Mouse (Mus musculus) lung, postnatal 0 days (tissue): ENCODE measurements around the gene Gm5105. TPM values are rescaled to one million over a fixed set of nuclear protein-coding genes. Genes with fewer than 3 reads are reported as not detected.

Experiments
- ATAC-seq: fragments of 200-750 bp; cut with Nextera tagmentation; 2 replicates; pipeline ENCODE4 v1.8.0; 2017; ENCODE audit warnings: moderate library complexity
- DNase-seq: peaks from one replicate; pipeline ENCODE4 v3.0.0-alpha.2; 2016; ENCODE audit warnings: low spot score
- H3K27ac ChIP-seq: fragments of 300-500 bp; sonication (generic); 2 replicates; pipeline ENCODE4 v1.5.1; 2014; ENCODE audit warnings: antibody characterized with exemption, mild to moderate bottlenecking, low read length, mixed read lengths
- H3K27me3 ChIP-seq: fragments of 300-500 bp; sonication (generic); replicated peaks from 2 replicates; pipeline ENCODE4 v1.6.1; 2014; ENCODE audit warnings: low read length, mixed read lengths; ENCODE audit not compliant: insufficient read depth
- H3K36me3 ChIP-seq: fragments of 300-500 bp; sonication (generic); 2 replicates; pipeline ENCODE4 v1.6.1; 2014; ENCODE audit warnings: low read length, mixed read lengths; ENCODE audit not compliant: insufficient read depth
- H3K4me1 ChIP-seq: fragments of 300-500 bp; sonication (generic); 2 replicates; pipeline ENCODE4 v1.6.1; 2014; ENCODE audit warnings: antibody characterized with exemption, low read depth, low read length, mixed read lengths; ENCODE audit not compliant: insufficient read depth
- H3K4me2 ChIP-seq: fragments of 300-500 bp; sonication (generic); replicated peaks from 2 replicates; pipeline ENCODE4 v1.6.1; 2014; ENCODE audit warnings: low read depth, mild to moderate bottlenecking, low read length, moderate library complexity, mixed read lengths
- H3K4me3 ChIP-seq: fragments of 300-500 bp; sonication (generic); 2 replicates; pipeline ENCODE4 v1.5.1; 2014; ENCODE audit warnings: low read depth, low read length
- H3K9ac ChIP-seq: fragments of 300-500 bp; sonication (generic); replicated peaks from 2 replicates; pipeline ENCODE4 v1.6.1; 2014; ENCODE audit warnings: low read depth, mild to moderate bottlenecking
- H3K9me3 ChIP-seq: fragments of 300-500 bp; sonication (generic); 2 replicates; pipeline ENCODE4 v1.6.1; 2016; ENCODE audit warnings: low read length, mixed read lengths
- CTCF ChIP-seq: IDR thresholded peaks from 2 replicates; pipeline ENCODE4 v1.5.1; 2016; ENCODE audit warnings: antibody characterized with exemption, mild to moderate bottlenecking
- EP300 ChIP-seq: IDR thresholded peaks from 2 replicates; pipeline ENCODE4 v1.6.1; 2016; ENCODE audit warnings: antibody characterized with exemption, mild to moderate bottlenecking, control low read depth
- WGBS: fragments of 180-500 bp; shearing (Covaris S2); extraction: QIAGEN DNeasy Blood & Tissue Kit; methylation state at CpG from one replicate; pipeline ENCODE4 v1.1.7; 2014; 5-methylcytosine and 5-hydroxymethylcytosine counted together
- polyA plus RNA-seq: library from polyadenylated mRNA; unstranded; fragments of >200 nt; fragmentation: Nextera tagmentation; extraction: Ambion mirVana; gene quantifications from 2 replicates; pipeline ENCODE4 v1.2.1, GENCODE M21; 2015

Gene Gm5105
- polyA plus RNA-seq, 1 experiment from 2014 or later, result 0.07 TPM

DNA sequence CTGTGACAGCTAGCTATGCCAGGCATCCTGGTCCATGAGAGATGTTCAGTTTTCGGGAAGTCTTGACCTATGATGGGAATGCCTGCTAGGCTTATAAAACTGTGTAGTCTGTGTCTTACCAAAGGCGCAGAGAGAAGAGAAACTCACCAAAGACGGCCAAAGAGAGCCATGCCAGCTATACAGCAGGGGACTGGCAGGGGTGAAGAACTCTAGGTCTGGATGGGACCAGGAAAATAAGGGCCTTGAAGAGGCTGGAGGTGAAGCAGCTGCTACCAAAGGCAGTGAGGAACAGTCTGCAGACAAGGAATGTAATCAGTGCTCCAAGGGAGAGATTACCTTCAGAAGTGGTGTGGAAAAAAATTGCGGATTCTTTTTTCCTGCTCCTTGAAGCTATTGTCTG, 16.7 kb upstream of the Gm5105 start:
- 83% methylated on average over 4 of the region's 4 CpGs for WGBS
- no peaks in the 10 kb centered on the region for H3K36me3 ChIP-seq
- no peak overlapping the region for H3K27ac ChIP-seq
- no peak for ATAC-seq
- no peak overlapping the region for H3K4me2 ChIP-seq
- H3K9ac ChIP-seq, result no peak overlapping the region
- H3K9me3 ChIP-seq, result no peaks in the 10 kb centered on the region
- no peak overlapping the region for H3K4me3 ChIP-seq
- DNase-seq, result no peak
- no peaks in the 10 kb centered on the region for H3K27me3 ChIP-seq
- TF ChIP-seq CTCF (no peak), EP300 (no peak)
- no peaks in the 10 kb centered on the region for H3K4me1 ChIP-seq

DNA sequence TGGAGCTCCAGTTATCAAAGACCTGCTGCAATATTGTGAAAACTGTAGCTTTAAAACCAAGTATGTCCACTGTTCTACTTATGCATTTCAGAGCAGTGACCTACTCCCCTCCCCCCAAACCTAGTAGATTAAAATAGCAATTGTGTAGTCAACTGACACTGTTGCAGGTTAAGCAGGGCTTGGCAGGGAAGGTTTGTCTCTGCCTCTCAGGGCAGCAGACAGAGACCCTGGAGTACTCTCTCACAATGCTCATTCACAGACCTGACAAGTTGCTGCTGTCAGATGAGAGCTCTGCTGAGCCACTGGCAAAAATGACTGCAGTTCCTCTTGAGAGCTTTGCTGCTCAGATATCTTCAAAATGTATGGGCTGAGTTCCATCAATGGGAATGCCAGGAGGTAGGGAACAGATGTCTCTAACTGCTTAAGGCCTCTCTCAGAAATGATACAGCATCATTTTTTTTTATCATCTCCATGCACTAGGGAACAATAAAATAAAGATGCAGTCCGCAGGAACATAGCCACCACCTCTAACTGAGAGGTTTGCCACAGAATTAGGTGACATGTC, 16.0 kb upstream of the Gm5105 start:
- Histone ChIP-seq H3K4me1 (no peaks in the 10 kb centered on the region), H3K4me2 (no peak overlapping the region), H3K4me3 (no peak overlapping the region), H3K36me3 (no peaks in the 10 kb centered on the region), H3K27me3 (no peaks in the 10 kb centered on the region), H3K9me3 (no peaks in the 10 kb centered on the region), H3K27ac (no peak overlapping the region), H3K9ac (no peak overlapping the region)
- ATAC-seq (no peak), DNase-seq (no peak)
- no peak for TF ChIP-seq CTCF
- TF ChIP-seq EP300, result no peak
- WGBS, result 88% methylated on average over 1 of the region's 1 CpGs

DNA sequence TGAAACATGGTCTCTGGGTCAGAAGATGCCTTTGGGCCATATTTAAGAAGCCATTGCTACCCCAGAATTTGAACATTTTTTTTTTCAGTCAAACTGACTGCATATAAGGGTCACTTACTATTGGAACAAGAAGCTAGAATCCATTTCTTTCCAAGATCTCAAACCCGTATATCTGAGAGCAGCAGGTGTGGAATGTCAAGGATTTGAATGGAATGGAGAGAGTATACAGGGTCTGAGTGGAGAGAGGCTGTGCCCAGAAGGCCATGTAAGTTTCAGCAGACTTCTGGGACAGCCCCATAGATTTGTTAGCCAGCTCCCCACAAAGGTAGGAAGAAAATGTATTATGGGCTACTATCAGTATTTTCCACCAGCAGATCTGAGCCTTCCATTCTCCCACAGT, 11.5 kb upstream of the Gm5105 start:
- H3K27ac ChIP-seq, result no peak overlapping the region
- H3K9ac ChIP-seq, result no peak overlapping the region
- no peak overlapping the region for H3K4me3 ChIP-seq
- H3K4me1 ChIP-seq, result no peaks in the 10 kb centered on the region
- DNase-seq (peak; percentile 40), ATAC-seq (no peak)
- 47% methylated on average over 1 of the region's 1 CpGs for WGBS
- H3K27me3 ChIP-seq, result no peaks in the 10 kb centered on the region
- H3K4me2 ChIP-seq, result no peak overlapping the region
- peak; percentile 18; the same call in 1 of the 2 replicates for TF ChIP-seq EP300
- TF ChIP-seq CTCF, result no peak
- H3K9me3 ChIP-seq, result no peaks in the 10 kb centered on the region
- no peaks in the 10 kb centered on the region for H3K36me3 ChIP-seq

DNA sequence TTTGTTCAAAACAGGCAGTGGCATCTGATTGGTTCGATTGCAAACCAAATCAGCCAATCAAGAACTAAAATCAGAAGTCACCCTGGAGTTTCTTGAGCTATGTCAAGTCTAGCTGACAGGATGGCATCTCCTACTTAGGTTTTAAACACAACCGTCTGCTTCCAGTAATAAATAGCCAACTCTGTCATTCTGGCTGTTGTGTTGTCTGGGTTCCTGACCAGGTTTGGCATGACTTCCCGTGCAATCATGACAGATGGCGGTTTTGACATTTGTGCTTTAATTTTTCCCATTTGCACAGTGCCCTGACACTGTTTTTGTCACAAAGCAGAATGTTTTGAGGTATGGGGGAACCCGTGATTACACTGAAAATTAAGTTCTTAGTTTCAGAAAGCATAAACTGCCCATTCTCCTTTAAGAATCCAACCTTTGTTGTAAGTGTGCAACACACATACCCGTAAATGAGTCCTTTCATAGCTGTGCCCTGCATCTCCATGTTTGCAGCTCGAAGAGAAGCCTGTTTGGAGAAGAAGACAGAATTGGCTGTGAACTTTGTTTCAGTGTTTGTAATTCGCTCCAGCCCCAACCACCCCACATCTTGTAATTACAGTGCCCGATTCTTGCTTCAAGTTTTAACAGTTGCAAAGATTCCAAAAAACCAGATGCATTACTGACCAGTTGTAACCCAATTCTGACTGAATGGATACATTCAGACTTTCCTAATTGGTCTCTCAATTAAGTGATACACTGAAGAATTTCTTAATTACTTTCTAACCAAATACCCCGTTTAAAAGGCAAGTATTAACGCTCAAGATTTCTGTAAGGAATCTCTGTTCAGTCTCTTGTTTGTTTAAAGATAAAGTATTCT, 10.5 kb upstream of the Gm5105 start:
- no peak overlapping the region for H3K9ac ChIP-seq
- no peak overlapping the region for H3K4me2 ChIP-seq
- H3K27me3 ChIP-seq, result no peaks in the 10 kb centered on the region
- DNase-seq, result no peak
- no peak for ATAC-seq
- TF ChIP-seq EP300 (no peak), CTCF (no peak)
- H3K27ac ChIP-seq, result no peak overlapping the region
- H3K4me1 ChIP-seq, result no peaks in the 10 kb centered on the region
- H3K4me3 ChIP-seq, result no peak overlapping the region
- no peaks in the 10 kb centered on the region for H3K9me3 ChIP-seq
- 59% methylated on average over 11 of the region's 11 CpGs for WGBS
- H3K36me3 ChIP-seq, result no peaks in the 10 kb centered on the region

DNA sequence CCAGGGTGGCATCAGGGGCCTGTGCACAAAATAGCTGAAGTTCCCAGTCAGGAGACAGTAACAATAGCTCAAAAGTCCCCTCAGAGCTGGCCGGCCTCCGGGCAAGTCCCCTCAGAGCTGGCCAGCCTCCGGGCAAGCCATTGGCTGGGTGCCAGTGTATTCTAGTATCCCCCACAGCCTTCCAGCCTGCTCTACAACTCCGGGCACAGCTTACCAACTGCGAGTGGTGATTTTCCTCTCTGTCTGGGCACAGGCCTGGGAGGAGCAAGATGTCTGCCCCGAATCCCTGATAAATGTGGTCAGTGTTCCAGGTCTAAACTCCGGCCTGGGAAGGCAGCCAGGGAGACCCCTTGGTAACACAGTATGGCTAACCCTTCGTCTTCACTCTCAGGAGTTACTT, 8.0 kb upstream of the Gm5105 start:
- no peak for ATAC-seq
- Histone ChIP-seq H3K4me3 (no peak overlapping the region), H3K27me3 (no peaks in the 10 kb centered on the region), H3K9me3 (no peaks in the 10 kb centered on the region), H3K27ac (no peak overlapping the region), H3K36me3 (no peaks in the 10 kb centered on the region), H3K4me1 (no peaks in the 10 kb centered on the region), H3K9ac (no peak overlapping the region), H3K4me2 (no peak overlapping the region)
- TF ChIP-seq EP300 (no peak), CTCF (no peak)
- 35% methylated on average over 8 of the region's 8 CpGs for WGBS
- no peak for DNase-seq

DNA sequence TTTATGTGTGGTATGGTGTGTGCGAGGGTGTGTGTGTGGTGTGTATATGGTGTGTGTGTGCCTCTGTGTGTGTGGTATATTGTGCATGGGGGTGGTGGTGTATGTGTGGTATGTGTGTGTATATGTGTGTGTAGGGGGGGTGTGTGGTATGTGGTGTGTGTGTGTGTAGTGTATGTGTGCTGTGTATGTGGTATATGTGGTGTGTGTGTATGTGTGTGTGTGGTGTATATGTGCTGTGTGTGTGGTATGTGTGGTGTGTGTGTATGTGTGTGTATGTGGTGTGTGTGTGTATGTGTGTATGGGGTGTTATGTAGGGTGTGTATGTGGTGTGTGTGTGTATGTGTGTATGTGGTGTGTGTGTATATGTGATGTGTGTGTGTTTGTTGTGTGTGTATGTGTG, 7.0 kb upstream of the Gm5105 start:
- WGBS, result 100% methylated on average over 1 of the region's 1 CpGs
- H3K9me3 ChIP-seq, result no peaks in the 10 kb centered on the region
- DNase-seq, result no peak
- no peak overlapping the region for H3K9ac ChIP-seq
- H3K4me3 ChIP-seq, result no peak overlapping the region
- no peak overlapping the region for H3K4me2 ChIP-seq
- ATAC-seq, result no peak
- no peak overlapping the region for H3K27ac ChIP-seq
- no peaks in the 10 kb centered on the region for H3K36me3 ChIP-seq
- no peak for TF ChIP-seq CTCF
- no peak for TF ChIP-seq EP300
- no peaks in the 10 kb centered on the region for H3K27me3 ChIP-seq
- no peaks in the 10 kb centered on the region for H3K4me1 ChIP-seq
